Mouse (Mus musculus) B cell, adult 67 days (primary cell): ENCODE data around the gene Cacna1i. TPM values are rescaled to one million over a fixed set of nuclear protein-coding genes. Genes with fewer than 3 reads are reported as not detected.

Source experiments
- total RNA-seq, 2 experiments: library from RNA; stranded (reverse); gene quantifications; 4 replicates each; pipeline ENCODE4 v1.2.4; 2023

Cacna1i gene
- 10 to 100 TPM; 54.8 to 57.3 TPM for total RNA-seq

DNA sequence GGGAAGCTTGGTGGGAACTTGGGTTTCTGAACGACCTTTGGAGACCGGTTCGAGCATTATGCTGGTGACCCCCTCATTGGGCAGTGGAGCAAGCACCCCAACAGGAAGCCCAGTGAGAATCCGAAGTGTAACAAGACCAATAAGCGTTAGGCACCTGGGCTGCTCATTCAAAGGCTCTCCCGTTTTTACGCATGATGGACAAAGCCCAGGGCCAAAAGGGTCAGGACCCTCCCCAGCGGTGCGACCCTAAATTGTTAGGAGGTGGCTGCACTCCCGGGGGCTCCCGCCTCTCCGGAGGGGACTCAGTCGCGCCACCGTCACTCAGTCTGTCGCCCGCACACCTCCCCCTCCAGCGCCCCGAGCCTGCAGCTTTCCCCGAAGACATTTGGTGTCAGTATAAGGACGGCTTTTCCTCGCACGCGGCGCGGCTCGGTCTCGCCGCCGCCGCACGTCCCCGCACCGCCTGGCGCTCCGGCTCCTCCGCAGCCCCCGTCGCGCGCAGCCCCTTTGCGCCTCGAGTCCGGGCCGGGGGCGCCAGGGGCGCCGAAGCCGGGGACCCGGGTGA lies at the start of gene Cacna1i:
Cacna1i (plus strand) TSS at position 388 of the 565 bp plus-strand sequence.

DNA sequence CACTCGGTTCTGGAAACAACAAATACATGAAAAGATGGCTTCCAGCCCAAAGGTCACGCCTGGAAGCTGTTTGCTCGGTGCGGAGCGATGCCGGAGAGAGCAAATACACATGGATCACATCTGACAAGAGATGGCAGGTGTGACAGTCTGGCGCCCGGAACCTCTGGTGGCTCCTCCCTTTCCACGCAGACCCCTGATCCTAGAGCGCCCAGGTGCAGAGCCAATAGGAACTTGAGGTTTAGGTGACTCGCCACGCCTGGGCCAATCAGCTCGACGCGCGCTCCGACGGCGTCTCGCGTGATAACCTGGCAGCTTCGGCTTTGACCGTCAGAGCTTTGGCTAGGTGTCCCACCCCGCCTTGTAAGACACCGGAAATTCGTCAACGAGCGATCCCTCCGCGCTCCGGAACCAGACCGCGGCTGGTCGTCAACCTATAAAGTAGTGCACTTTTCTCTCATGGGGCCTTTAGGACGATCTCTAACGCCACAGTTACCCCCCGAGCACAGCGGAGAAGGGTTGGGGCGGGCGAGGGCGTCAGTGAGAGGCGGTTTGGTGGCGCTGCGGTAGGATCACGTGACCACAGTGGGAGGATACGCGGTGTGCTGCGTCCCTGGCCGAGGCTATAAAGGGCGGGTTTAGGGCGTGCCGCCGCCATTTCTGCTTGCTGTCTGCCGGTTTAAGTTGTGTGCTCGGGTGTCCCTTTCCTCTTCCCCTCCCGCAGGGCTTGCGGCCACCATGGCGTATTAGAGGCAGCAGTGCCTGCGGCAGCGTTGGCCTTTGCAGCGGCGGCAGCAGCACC lies 32.0 kb upstream of the Cacna1i start, which contains the start of gene Atf4:
Atf4 (plus strand) TSS at position 338 of the 799 bp plus-strand sequence.

DNA sequence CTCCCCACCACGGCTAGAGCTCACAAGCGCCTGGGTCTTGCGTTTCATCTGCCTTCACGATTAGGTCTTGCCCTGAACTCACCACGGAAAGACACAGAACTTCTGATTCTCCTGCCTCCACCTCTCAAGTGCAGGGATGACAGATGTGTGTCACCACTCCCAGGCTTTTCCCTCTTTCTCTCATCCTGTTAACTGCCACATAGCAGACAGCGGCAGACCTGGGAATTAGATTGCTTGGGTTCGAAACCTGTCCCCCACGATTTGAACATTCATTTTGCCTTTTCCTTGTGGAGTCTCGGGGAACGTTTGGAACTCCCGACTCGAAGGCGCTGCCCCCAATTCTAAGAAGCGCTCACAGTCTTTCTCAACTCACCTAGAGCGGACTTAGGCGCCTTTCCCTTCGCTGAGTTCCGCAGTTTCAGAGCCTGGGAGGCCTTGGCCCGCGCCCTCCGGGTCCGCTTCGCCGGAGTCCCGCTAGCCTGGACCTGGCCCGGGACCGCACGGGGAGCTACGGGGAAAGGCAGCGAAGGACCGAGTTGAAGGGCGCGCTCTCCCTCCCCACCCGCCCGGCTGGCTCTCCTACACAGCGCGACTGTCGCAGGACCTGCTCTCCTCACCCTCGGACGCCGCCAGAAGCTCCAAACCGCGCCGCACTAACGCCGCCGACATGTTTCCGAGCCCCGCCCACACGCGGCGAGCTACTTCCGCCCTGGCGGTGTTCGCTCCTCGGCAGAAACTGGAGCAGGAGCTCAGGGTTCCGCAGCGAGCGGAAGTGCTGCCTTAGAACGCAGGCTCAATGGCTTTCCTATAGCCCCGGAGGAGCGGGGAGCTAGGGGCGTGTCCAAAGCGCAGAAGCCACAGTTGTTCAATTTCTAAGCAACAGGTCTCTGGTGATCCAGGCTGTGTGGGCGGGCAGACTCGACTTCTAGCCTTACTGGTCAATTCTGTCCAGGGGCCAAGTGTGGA lies 23.1 kb upstream of the Cacna1i start, which contains the start of gene Rps19bp1:
Rps19bp1 (minus strand) TSS at position 706 of the 966 bp plus-strand sequence.

Other genes with a start within 250 kb of the Cacna1i start
- gene Syngr1, start 195.9 kb upstream of the Cacna1i start, total RNA-seq = not detected
- 1,000 to 10,000 TPM; 1,002 to 1,069 TPM for gene Rpl3, start 195.4 kb upstream of the Cacna1i start, total RNA-seq
- 10 to 100 TPM; 20.0 to 35.2 TPM for gene Tab1, start 154.1 kb upstream of the Cacna1i start, total RNA-seq
- not detected for gene Mgat3, start 113.5 kb upstream of the Cacna1i start, total RNA-seq
- gene Mief1, start 53.2 kb upstream of the Cacna1i start, total RNA-seq = 10 to 100 TPM; 47.5 to 50.7 TPM
- 10 to 100 TPM in 1 of 2 experiments, not detected in 1; 22.0 TPM for gene AC140267.1, start 51.4 kb upstream of the Cacna1i start, total RNA-seq
- 100 to 1,000 TPM; 464 to 485 TPM for gene Atf4, start 32.1 kb upstream of the Cacna1i start, total RNA-seq
- 10 to 100 TPM; 24.9 to 26.2 TPM for gene Rps19bp1, start 22.9 kb upstream of the Cacna1i start, total RNA-seq